Mouse (Mus musculus) hematopoietic stem cell, adult 5-6 weeks (primary cell): ENCODE measurements around the gene St3gal5. TPM values are rescaled to one million over a fixed set of nuclear protein-coding genes. Genes with fewer than 3 reads are reported as not detected.

ENCODE experiments used
- total RNA-seq: library from RNA; stranded (forward); fragments of 172-1452, 232-1000 nt; gene quantifications from 2 replicates; pipeline ENCODE4 v1.2.3, GENCODE M21; 2017

St3gal5 gene
- total RNA-seq, 1 experiment from 2014 or later, result 20.6 TPM

Other genes starting within 250 kb of the St3gal5 start
- 145 and 188 TPM in 2 replicates for gene Ptcd3, start 188.8 kb upstream of the St3gal5 start, total RNA-seq
- 87.4 and 100 TPM in 2 replicates for gene Polr1a, start 188.5 kb upstream of the St3gal5 start, total RNA-seq
- gene Atoh8, start 138.0 kb downstream of the St3gal5 start, total RNA-seq, result not detected in 2 replicates
- gene Sftpb, start 207.0 kb downstream of the St3gal5 start, total RNA-seq, result not detected in 2 replicates
- 66.7 and 82.2 TPM in 2 replicates for gene Usp39, start 247.6 kb downstream of the St3gal5 start, total RNA-seq
- gene 0610030E20Rik, start 249.7 kb downstream of the St3gal5 start, total RNA-seq, result 23.4 and 24.6 TPM in 2 replicates